Mouse (Mus musculus) adrenal gland, postnatal 25 days (tissue): Measurements from ENCODE around the gene Kitl. TPM values are rescaled to one million over a fixed set of nuclear protein-coding genes. Genes with fewer than 3 reads are reported as not detected.

Source experiments
- DNase-seq: peaks from one replicate; pipeline ENCODE4 v3.0.0; 2021; ENCODE audit warnings: mixed read lengths
- microRNA-seq, 2 experiments: library from miRNA; unstranded; fragments of <30 nt; microRNA quantifications; one replicate each; pipeline ENCODE4 v1.2.0; 2021
- total RNA-seq: library from RNA; stranded (reverse); gene quantifications from 2 replicates; pipeline ENCODE4 v1.2.3, GENCODE M21; 2021

Gene Kitl
- total RNA-seq, 1 experiment from 2014 or later: 27.7 TPM

GRCm38 (mm10) chr10:100124452-100124851 lies 109.0 kb downstream of the Kitl start:
- DNase-seq: no peak

GRCm38 (mm10) chr10:100127837-100128743 lies 112.7 kb downstream of the Kitl start:
- DNase-seq: no peak

- no peak for DNase-seq
Measured at GRCm38 (mm10) chr10:100131657-100132056, 116.2 kb downstream of the Kitl start.

GRCm38 (mm10) chr10:100132304-100132703 lies 116.9 kb downstream of the Kitl start:
- no peak for DNase-seq

GRCm38 (mm10) chr10:100138552-100138951 lies 123.1 kb downstream of the Kitl start:
- DNase-seq: no peak

GRCm38 (mm10) chr10:100148123-100148522 lies 132.7 kb downstream of the Kitl start:
- no peak for DNase-seq

Small RNA genes lying within 50 kb of the gene (microRNA-seq; reads per million reads assigned to microRNA genes)
- gene Gm22918 (0 reads per million in 2 experiments), gene Gm25287 (0 reads per million in 2 experiments)
